Mouse (Mus musculus): ENCODE measurements around the gene Ank.

DNA sequence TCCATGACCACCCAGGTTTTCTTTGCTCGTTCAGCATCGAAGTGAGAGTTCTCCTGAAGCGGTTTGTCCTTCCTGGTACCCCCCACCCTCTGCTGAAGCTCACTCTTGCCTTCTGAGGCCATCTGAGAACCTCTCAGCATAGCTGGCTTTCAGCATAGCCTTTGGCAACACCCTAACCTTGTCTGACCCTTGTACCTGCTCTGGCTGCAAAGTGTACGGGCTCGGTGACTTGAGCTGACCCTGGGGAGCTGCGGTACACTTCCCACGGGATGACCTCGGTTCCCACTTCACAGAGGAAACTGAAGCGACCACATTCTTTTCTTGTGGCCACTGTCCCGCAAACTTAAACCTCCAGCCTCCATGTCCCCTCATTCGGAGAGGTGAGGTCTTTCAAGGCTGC, 93.8 kb downstream of the Ank start:
- no peak for TF ChIP-seq EP300 (optimal IDR thresholded peaks at IDR 0.05)
- no peak for TF ChIP-seq CTCF (IDR thresholded peaks at IDR 0.05; ENCODE audit: low read depth)
